Mouse (Mus musculus): ENCODE data around the gene Akr1c12. TPM values are rescaled to one million over a fixed set of nuclear protein-coding genes. Genes with fewer than 3 reads are reported as not detected.

The Akr1c12 gene
- total RNA-seq (2014; rRNA removed; ENCODE audit: low replicate concordance) (not detected in 2 replicates), polyA plus RNA-seq (2015; fragmentation: Nextera tagmentation; extraction: Ambion mirVana) (0.43 and 0.49 TPM in 2 replicates)

DNA sequence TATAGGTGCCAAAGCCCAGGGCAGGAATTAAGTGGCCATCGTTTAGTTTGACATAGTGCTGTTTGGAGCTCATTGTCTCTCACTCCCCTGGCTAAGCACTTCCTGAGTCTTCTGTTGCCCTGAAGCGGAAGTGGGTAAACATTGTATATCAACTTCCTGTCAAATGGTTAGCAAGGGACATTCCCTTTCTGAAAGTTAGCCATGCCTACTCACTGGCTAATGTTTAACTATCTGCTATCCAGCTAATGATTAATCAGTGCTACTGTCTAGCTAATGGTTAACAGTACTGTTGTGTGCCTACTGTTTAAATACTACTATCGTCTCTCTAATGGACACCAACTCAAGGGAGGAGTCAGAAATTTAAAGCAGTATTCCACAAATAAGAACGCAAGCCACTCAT lies at the start of gene Akr1c12:
TSS of gene Akr1c12 (minus strand) at position 150 of the 400 bp plus-strand sequence.
- ATAC-seq (ENCODE audit: insufficient read depth, low read depth) (no peak), DNase-seq (ENCODE audit: low spot score) (no peak)
- Histone ChIP-seq H3K27me3 (ENCODE audit: control insufficient read depth, insufficient read depth, low read length) (no peaks in the 10 kb centered on the region), H3K27ac (ENCODE audit: low read depth) (no peak within 1 kb of the TSS), H3K36me3 (replicated peaks; ENCODE audit: control insufficient read depth, insufficient read depth, low read length) (no peaks in the 10 kb centered on the region), H3K4me1 (ENCODE audit: control insufficient read depth, insufficient read depth) (no peaks in the 10 kb centered on the region), H3K9ac (replicated peaks; ENCODE audit: low read depth, low read length) (no peak within 1 kb of the TSS), H3K4me3 (ENCODE audit: low read depth, low read length) (no peak within 1 kb of the TSS), H3K9me3 (replicated peaks; ENCODE audit: control insufficient read depth, low read length) (no peaks in the 10 kb centered on the region), H3K4me2 (ENCODE audit: low read depth, low read length) (no peak within 1 kb of the TSS)
- TF ChIP-seq CTCF (IDR thresholded peaks at IDR 0.05; ENCODE audit: low read depth) (no peak), EP300 (IDR thresholded peaks at IDR 0.05; ENCODE audit: low read depth) (no peak)
- WGBS: 59% methylated on average over 4 of the region's 4 CpGs

DNA sequence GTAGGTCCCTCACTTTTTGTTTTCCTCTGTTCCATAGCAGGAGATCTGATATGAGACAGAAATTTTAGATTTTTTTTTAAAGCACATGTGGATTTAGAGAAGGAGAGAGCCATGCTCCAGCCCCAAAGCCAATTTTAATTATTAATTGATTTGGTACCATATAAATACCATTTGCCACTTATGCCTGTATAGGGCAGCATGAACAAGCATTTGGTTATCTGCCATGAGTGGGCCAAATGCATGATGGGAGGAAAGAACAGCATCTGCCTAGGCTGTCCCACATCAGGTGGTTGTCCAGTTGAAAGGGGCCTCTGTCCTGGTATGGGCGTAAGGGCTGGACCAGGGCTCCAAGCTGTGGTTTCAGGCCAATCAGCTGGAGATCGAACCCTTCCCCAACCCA lies 39.5 kb upstream of the Akr1c12 start:
- WGBS: 93% methylated on average over 2 of the region's 2 CpGs
- TF ChIP-seq CTCF (IDR thresholded peaks at IDR 0.05; ENCODE audit: low read depth) (no peak), EP300 (IDR thresholded peaks at IDR 0.05; ENCODE audit: low read depth) (no peak)
- Histone ChIP-seq H3K4me2 (ENCODE audit: low read depth, low read length) (no peak overlapping the region), H3K27ac (ENCODE audit: low read depth) (no peak overlapping the region), H3K36me3 (replicated peaks; ENCODE audit: control insufficient read depth, insufficient read depth, low read length) (no peaks in the 10 kb centered on the region), H3K27me3 (ENCODE audit: control insufficient read depth, insufficient read depth, low read length) (no peaks in the 10 kb centered on the region), H3K4me3 (ENCODE audit: low read depth, low read length) (no peak overlapping the region), H3K9me3 (replicated peaks; ENCODE audit: control insufficient read depth, low read length) (no peaks in the 10 kb centered on the region), H3K4me1 (ENCODE audit: control insufficient read depth, insufficient read depth) (no peaks in the 10 kb centered on the region), H3K9ac (replicated peaks; ENCODE audit: low read depth, low read length) (no peak overlapping the region)
- ATAC-seq (ENCODE audit: insufficient read depth, low read depth) (no peak), DNase-seq (ENCODE audit: low spot score) (no peak)

DNA sequence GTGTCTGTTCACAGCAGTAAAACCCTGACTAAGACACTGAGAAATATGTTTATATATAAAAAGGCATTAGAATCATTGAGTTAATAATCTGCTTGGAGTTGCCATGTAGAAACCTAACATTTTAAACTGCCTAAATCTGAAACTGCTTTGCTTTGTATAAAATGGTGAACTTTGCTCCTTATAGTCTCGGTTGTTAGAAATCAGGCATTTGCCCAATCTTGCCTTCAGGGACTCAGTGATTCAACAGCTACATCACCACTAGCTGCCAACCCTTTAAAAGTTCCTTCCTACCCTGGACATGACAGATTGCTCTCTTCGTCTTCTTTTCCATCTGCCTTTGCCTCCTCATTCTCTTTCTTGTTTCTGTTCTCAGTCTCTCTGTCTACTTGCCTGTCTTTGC lies 34.7 kb upstream of the Akr1c12 start:
- H3K4me3 ChIP-seq (ENCODE audit: low read depth, low read length): no peak overlapping the region
- H3K36me3 ChIP-seq (replicated peaks; ENCODE audit: control insufficient read depth, insufficient read depth, low read length): no peaks in the 10 kb centered on the region
- no peak for TF ChIP-seq EP300 (IDR thresholded peaks at IDR 0.05; ENCODE audit: low read depth)
- TF ChIP-seq CTCF (IDR thresholded peaks at IDR 0.05; ENCODE audit: low read depth): no peak
- H3K27me3 ChIP-seq (ENCODE audit: control insufficient read depth, insufficient read depth, low read length): no peaks in the 10 kb centered on the region
- H3K9ac ChIP-seq (replicated peaks; ENCODE audit: low read depth, low read length): no peak overlapping the region
- H3K27ac ChIP-seq (ENCODE audit: low read depth): no peak overlapping the region
- no peak for ATAC-seq (ENCODE audit: insufficient read depth, low read depth)
- no peaks in the 10 kb centered on the region for H3K4me1 ChIP-seq (ENCODE audit: control insufficient read depth, insufficient read depth)
- no peaks in the 10 kb centered on the region for H3K9me3 ChIP-seq (replicated peaks; ENCODE audit: control insufficient read depth, low read length)
- DNase-seq (ENCODE audit: low spot score): no peak
- no peak overlapping the region for H3K4me2 ChIP-seq (ENCODE audit: low read depth, low read length)
- 77% methylated on average over 2 of the region's 2 CpGs for WGBS

DNA sequence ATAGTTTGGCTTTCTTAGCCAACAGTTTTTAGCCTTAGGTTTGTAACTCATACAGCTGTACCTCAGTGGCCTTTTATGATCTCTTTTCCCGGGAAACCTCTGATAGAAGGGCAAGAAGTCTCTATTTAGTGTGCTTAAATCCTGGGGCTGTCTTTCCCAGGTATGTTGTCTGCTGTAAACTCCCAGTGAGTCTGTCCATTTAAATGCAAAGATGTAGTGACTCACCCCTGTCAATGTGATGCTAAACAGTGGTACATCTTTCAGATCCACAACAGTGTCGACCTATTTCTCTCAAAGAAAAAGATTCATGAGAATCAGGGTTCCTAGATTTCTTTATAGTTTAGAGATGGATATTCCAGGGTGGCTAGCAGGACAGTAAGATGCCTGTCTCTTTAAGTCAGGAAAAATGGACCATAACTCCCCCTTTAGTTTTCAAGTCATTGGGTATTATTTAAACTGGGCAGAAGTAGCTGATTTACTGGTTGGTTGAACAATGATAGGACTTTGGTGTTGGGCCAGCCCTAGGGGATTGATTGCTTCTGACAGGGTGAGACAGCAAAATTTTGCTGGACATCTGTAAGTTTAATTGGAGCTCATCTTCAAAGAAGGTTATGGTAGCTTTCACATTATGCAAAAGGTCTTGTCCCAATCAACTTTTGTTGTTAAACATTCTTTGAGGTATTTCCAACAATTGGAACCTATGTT lies 25.8 kb upstream of the Akr1c12 start:
- Histone ChIP-seq H3K4me3 (ENCODE audit: low read depth, low read length) (no peak overlapping the region), H3K9me3 (replicated peaks; ENCODE audit: control insufficient read depth, low read length) (no peaks in the 10 kb centered on the region), H3K27ac (ENCODE audit: low read depth) (no peak overlapping the region), H3K9ac (replicated peaks; ENCODE audit: low read depth, low read length) (no peak overlapping the region), H3K27me3 (ENCODE audit: control insufficient read depth, insufficient read depth, low read length) (no peaks in the 10 kb centered on the region), H3K4me1 (ENCODE audit: control insufficient read depth, insufficient read depth) (no peaks in the 10 kb centered on the region), H3K4me2 (ENCODE audit: low read depth, low read length) (no peak overlapping the region), H3K36me3 (replicated peaks; ENCODE audit: control insufficient read depth, insufficient read depth, low read length) (no peaks in the 10 kb centered on the region)
- WGBS: 42% methylated on average over 2 of the region's 2 CpGs
- no peak for ATAC-seq (ENCODE audit: insufficient read depth, low read depth)
- TF ChIP-seq EP300 (IDR thresholded peaks at IDR 0.05; ENCODE audit: low read depth) (no peak), CTCF (IDR thresholded peaks at IDR 0.05; ENCODE audit: low read depth) (no peak)
- DNase-seq (ENCODE audit: low spot score): no peak

DNA sequence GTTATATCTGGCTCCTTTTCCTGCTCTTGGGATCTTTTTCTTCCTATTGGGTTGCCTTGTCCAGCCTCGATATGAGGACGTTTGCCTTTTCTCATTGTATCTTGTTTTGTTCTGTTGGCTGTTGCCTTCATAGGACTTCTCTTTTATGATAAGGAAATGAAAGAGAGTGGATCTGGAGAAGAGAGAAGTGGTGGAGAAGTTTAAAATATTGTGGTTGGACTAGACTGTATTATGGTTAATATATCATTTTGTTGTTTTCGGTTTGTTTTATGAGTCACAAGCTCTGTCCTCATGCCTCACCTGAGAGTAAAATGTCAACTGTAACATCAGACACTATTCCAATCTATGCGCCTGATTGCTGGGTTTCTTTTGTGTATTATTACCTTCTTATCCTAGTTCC lies 17.8 kb upstream of the Akr1c12 start:
- Histone ChIP-seq H3K4me1 (ENCODE audit: control insufficient read depth, insufficient read depth) (no peaks in the 10 kb centered on the region), H3K4me2 (ENCODE audit: low read depth, low read length) (no peak overlapping the region), H3K4me3 (ENCODE audit: low read depth, low read length) (no peak overlapping the region)

More for the DNA sequence above, 17.8 kb upstream of the Akr1c12 start:
- Histone ChIP-seq H3K36me3 (replicated peaks; ENCODE audit: control insufficient read depth, insufficient read depth, low read length) (no peaks in the 10 kb centered on the region), H3K9ac (replicated peaks; ENCODE audit: low read depth, low read length) (no peak overlapping the region), H3K27me3 (ENCODE audit: control insufficient read depth, insufficient read depth, low read length) (no peaks in the 10 kb centered on the region), H3K27ac (ENCODE audit: low read depth) (no peak overlapping the region), H3K9me3 (replicated peaks; ENCODE audit: control insufficient read depth, low read length) (no peaks in the 10 kb centered on the region)
- ATAC-seq (ENCODE audit: insufficient read depth, low read depth) (no peak), DNase-seq (ENCODE audit: low spot score) (no peak)
- 73% methylated on average over 4 of the region's 4 CpGs for WGBS
- no peak for TF ChIP-seq EP300 (IDR thresholded peaks at IDR 0.05; ENCODE audit: low read depth)
- no peak for TF ChIP-seq CTCF (IDR thresholded peaks at IDR 0.05; ENCODE audit: low read depth)
